Mouse (Mus musculus) ovary, postnatal 36 days (tissue): ENCODE results near the gene Sec1.

ENCODE experiments used
- DNase-seq: peaks from one replicate; pipeline ENCODE4 v3.0.0; 2022; ENCODE audit warnings: low spot score, mixed read lengths

Sec1 gene

GRCm38 (mm10) chr7:45704730-45705442 is 10.7 kb upstream of the Sec1 start, which contains the start of gene Dbp:
Gene Dbp (plus strand): TSS chr7:45705088.
- peak; percentile 97 for DNase-seq

DNA sequence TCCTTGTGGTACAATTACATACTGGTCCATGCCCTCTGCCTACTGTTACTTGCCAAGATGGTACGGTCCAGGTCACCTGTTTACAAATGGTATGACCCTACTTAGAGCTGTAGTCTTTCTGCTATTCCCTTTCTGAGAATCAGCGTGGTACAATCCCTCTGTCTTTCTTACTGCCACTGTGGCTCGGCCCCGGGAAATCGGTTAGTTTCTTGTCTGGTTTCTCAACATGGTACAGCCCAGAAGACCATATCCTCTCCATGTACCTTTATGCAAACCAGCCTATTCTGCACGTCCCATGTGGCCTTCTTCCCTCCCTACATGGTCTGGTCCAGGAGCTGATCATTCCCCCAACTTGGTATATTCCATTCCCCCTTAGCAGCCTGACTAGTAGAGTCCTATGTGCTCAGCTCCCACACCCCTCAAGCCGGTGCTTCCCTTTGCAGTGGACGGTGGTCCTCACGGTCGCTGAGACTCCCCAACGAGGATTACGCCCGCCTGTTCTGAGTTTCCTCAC is 9.9 kb upstream of the Sec1 start:
- peak; percentile 57 for DNase-seq

- DNase-seq: no peak
Measured at GRCm38 (mm10) chr7:45703521-45704033, 9.4 kb upstream of the Sec1 start.

- no peak for DNase-seq
Measured at GRCm38 (mm10) chr7:45702809-45703520, 8.8 kb upstream of the Sec1 start.

- no peak for DNase-seq
Measured at GRCm38 (mm10) chr7:45702316-45702715, 8.1 kb upstream of the Sec1 start.

GRCm38 (mm10) chr7:45701607-45702006 is 7.4 kb upstream of the Sec1 start:
- no peak for DNase-seq

DNA sequence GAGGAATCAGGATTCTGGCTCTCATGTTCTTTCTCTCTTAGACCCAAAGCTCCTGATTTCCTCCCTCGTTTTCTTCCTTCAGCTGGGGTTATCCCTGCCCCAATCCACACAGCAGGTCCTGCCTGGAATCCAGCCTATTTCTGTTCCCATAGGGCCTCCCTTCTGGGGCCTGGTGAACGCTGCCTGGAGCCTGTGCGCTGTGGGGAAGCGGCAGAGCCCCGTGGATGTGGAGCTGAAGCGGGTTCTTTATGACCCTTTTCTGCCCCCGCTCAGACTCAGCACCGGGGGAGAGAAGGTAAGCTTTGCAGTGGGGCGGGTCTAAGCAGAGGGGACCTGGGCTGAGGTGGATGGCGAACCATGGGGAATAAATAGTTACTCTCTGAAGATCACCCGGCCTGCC is 6.9 kb upstream of the Sec1 start:
- no peak for DNase-seq

GRCm38 (mm10) chr7:45700301-45701015 is 6.3 kb upstream of the Sec1 start:
- peak; percentile 65 for DNase-seq

GRCm38 (mm10) chr7:45699523-45700141 is 5.4 kb upstream of the Sec1 start, which contains the start of gene Car11:
Gene Car11 (plus strand): TSS chr7:45699843.
- no peak for DNase-seq

GRCm38 (mm10) chr7:45697894-45698293 is 3.7 kb upstream of the Sec1 start:
- DNase-seq: no peak

- DNase-seq: no peak
Measured at GRCm38 (mm10) chr7:45695098-45695497, 896 bp upstream of the Sec1 start.

GRCm38 (mm10) chr7:45692364-45692763 is 1.8 kb downstream of the Sec1 start:
- DNase-seq: no peak

DNA sequence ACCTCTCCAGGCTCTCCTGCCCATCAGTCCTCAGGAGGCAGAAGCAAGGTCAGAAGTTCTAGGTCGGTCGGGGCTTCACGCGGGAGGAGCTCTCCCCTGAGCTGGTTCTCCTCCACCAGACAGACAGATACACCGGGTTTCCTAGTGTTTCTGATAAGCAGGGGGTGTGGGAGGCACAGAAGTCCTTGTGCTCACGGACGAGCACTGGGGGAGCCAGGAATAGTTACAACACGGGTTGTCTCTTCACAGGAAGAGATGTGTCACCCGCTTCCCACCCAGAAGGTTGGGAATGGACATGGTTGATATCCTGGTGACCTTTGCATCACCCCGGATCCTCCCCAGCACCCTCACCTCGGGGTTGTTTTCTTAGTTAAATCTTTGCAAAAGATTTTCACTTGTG is 4.4 kb downstream of the Sec1 start:
- DNase-seq: no peak

DNA sequence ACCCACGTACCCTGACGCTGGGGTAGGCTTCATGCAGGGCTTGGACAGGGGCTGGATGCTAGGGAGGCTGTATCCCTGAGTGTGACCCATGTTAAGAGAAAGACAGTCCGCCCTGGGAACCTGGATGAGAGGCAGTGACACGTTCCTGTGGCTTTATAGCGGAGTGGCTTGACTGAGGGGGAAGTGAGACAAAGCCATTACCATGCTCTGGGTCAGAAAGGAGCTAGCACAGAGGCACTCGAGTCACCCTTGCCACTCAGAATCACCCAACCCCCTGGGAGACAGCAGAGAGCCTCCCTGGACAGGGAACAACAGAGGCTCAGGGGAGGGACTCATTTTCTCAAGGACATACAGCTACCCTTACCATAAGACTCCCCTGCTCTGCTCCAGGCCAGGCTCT is 5.1 kb downstream of the Sec1 start:
- DNase-seq: no peak

- DNase-seq: no peak
Measured at GRCm38 (mm10) chr7:45686841-45687240, 7.4 kb downstream of the Sec1 start.

- no peak for DNase-seq
Measured at GRCm38 (mm10) chr7:45685811-45686210, 8.4 kb downstream of the Sec1 start.

- DNase-seq: no peak
Measured at GRCm38 (mm10) chr7:45683396-45684050, 10.7 kb downstream of the Sec1 start, which contains the start of gene Ntn5. Gene Ntn5 (plus strand): TSS chr7:45684022.

GRCm38 (mm10) chr7:45682144-45683126 is 11.8 kb downstream of the Sec1 start:
- DNase-seq: peak; percentile 85

- no peak for DNase-seq
Measured at GRCm38 (mm10) chr7:45681046-45681736, 13.0 kb downstream of the Sec1 start.
